Mouse (Mus musculus) MEL-GATA-1-ER (cell line): ENCODE measurements at regions not wholly inside any gene's neighbourhood (a gene's known extent, or its start where the extent isn't known, plus 50 kb on each side); places are given as distances from the start of the nearest gene placed in this dataset.

Experiments used
- DNase-seq: peaks from one replicate; pipeline ENCODE4 v3.0.0-alpha.2; 2012; ENCODE audit warnings: low read depth; ENCODE audit errors: extremely low read depth

DNA sequence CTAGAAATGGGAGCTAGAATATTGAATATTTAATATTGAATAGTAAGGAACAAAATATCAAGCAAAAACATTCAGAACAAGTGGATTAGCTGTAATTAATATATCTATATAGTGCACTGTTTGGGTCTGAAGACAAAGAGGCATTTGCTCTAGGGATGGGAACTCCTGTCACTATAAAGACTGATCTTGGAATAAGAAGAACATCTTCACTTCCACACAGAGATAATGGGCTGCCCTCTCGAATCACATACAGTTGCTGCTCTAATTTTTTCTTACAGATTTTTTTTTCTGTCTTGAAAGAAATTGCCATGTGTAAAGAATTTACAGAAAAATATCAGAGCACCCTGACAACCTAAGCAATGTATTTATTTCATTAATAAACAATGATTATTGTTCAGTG is 229.7 kb upstream of the Zic4 start:
- DNase-seq = no peak

DNA sequence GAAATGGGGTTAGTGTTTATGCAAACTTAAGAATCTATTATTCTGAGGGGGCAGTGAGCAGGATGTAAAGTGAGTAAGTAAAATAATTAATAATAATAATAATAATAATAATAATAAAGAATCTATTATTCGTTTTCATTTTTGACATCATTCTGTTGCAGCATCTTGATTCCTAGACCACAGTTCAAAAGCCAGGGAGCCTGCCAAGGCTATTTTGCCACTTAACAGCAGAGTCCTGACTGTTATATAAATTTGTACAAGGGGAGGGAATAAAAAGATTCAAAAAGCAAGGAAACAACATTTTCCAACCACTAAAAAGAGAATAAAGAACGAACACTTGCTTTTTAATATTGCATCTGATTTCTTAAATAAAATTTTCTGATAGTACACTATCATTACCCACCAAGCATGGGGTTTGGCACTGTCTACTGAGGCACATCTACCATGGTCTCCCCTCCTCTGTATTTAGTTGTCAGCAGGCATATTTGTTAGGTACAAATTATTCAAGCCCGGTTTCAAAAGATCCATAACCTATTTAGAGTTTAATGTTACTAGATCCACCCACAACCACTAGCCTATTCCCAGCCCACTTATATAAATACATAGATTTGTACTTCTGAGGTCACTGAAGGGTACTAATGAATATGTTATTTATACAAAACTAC is 228.8 kb upstream of the Zic4 start:
- DNase-seq = no peak

DNA sequence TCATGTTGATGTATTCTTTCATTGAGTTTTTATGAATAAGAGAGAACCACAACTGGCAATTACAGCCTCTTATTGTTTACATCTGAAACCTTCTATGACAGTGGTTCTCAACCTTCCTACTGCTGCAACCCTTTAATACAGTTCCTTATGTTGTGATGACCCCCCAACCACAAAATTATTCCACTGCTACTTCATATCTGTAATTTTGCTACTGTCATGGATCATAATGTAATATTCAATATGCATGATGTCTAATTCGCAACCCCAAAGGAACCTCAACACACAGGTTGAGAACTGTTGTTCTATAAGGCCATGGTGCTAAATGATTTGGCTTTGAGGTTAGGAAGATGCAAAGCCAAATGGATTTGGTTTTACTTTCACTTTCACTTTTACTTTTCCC is 227.9 kb upstream of the Zic4 start:
- no peak for DNase-seq

DNA sequence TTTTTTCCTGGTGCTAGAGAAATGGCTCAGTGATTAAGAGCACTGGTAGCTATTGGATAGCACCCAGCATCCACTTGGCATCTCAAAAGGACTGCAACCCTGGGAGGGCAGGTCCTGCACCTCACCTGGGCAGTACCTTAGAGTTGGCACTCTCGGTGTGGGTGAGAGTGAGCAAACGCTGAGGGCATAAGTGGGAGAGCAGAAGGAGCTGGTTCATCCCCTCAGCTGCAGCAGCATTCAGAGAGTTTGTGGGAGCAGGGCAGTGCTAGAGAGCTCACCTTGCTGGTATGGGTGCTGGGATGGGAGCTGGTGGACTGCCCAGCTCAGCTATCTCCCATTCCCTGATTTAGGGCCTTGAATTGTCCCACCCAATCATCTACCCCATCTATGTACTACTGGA is 227.1 kb upstream of the Zic4 start:
- no peak for DNase-seq

DNA sequence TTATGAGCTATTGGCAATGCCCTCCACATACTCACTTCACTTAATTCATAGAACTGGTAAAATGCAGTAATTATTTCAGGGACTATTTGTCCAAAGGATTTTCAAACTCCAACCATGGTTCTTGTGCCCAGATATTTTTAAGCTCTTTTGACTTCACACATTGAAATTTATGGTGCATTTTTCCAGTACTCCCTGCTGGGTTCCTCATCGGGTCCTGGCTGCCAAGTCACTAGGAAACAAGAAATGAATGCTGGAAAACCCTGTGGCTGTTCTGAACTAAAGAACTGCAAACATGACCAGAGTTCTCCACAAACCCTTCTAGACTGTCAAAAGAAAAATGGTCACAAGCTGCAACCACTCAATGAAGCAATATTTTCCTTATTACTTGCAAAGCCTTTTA is 221.6 kb upstream of the Zic4 start:
- DNase-seq = no peak

DNA sequence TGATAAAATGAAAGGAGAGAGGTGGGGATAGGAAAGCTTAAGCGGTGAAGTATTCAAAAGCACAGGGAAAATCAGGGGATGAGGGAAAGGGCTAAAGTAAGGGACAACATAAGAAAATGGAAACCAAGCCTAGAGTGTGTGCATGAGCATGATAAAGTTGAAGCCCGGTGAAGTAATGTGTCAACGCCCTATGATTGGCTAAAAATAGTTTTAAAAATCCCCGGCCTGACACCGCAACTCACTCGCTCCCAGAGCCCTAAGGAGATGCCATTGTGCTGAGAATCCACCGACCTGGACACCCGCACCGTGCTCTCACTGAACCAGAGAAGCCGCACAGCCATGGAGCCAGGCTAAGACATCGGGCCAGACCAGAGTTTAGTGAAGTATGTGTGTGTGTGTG is 210.3 kb upstream of the Zic4 start:
- no peak for DNase-seq

DNA sequence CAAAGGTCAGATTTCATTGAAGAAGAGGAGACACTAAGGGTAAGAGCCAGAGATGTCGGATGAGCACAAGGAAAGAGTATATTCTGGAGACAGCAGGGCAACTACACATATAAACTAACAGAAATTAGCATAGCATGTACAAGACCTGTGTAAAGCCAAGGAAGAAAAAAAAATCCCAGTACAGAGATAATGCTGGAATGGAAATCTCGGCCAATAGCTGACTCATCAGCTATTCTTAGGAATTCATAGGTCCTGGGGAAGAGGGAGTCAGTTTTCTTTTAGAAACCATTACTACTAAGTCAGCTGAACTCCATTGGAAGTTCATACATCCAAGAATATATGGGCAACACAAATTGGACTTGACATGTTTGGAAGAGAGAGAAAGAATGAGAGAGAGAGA is 202.9 kb upstream of the Zic4 start:
- no peak for DNase-seq

DNA sequence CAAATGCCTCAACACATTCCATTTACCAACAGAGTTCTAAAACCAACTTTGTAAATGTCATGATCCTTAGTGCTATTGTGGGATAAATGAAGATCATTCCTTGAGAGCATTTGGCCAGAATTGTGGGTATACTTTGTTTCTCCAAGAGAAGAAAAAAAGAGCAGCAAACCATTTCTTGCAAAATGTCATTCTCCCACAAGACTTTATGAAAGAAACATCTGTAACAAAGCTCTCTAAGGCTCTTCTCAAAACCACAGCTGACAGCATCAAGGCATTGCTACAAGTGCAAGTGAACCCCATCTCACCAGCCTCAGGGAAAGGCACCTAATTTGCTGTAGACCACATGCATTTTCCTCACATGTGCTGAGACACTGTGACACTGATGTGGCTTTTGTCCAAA is 194.3 kb upstream of the Zic4 start:
- no peak for DNase-seq

DNA sequence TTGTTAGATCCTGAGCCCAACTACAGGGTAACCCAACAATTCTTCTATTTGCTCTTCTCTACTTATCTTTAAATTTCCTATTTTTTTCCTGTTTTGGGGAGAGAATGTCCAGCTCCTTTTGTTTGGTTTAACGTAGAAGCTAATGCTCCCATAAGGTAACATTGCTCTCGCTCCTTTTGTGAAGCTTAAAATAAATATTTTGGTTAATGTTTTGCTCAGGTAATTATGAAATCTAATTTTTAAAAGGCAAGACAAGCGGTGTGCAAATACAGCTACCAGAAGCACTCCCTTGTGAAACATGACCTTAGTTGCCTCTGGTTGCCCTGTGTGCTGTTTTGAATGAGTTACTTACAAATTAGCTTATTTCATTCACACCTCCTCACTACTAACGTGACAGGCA is 169.0 kb upstream of the Zic4 start:
- no peak for DNase-seq

DNA sequence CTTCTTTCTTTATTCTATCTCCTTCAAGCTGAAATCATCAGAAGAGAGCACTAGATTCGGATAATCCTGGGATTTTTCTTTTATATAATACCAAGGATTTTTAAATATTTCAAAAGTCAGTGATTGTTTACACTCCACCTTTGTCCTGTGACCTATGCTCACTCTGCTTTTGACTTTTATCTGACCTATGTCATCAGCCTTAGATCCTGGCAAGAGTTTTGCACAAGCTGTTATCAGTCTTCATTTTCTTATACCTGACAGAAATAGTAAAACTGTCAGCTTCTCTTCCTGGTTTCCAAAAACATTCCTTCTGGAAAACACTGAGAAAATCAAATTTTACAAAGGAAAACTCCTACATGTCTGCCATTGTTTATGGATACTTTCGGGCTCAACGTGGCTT is 168.3 kb upstream of the Zic4 start:
- DNase-seq = no peak

DNA sequence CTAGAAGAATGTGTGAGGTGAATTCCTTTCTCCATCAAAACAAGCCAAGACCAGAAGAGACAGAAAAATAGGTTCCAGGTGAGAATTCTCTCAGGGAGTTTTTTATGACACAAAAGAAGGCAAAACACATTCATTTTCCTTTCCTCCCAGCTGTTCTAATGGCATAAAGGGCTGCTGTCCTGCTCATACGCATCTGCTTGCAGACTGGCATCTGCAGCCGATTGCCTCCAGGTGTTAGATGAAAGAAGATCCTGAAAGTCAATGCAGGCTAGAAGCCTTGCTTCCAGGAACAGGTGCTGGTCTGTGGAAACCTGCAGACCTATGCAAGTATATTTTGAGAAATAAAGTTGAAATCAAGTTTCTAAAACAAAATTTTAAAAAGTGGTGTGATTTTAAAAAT is 154.9 kb upstream of the Zic4 start:
- no peak for DNase-seq

DNA sequence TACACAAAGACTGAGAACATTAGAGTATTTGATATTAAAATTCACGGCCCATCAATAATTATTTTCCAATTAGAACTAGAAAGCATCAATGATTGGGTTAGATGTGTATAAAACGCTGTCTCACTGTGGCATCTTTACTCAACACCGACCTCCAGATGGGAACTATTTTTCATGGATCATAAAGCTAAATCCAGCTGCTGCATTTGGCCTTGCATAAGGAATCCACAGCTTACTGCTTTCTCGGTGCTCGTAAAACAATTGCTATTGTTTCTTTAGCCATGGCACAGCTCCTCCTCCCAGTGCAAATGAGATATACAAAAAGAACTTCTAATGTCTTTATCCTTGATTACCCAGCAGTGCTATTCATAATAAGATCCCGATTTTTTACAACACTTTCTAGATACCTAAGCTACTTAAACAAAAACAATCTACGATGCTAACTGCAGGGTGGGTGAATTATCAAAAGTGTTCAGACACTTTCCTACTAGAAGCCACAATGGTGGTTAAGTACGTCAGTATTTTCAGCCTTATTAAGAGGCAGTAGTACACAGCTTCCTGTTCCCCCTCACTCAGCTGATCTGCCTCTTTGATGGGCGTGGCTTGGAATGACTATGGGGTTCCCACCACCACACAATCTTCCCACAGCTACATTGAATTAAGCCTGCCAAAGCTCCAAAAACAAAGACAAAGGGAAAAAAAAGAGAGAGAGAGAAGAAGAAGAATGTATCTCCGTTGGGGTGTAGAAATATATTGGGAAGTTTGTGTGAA is 134.4 kb upstream of the Zic4 start:
- no peak for DNase-seq

DNA sequence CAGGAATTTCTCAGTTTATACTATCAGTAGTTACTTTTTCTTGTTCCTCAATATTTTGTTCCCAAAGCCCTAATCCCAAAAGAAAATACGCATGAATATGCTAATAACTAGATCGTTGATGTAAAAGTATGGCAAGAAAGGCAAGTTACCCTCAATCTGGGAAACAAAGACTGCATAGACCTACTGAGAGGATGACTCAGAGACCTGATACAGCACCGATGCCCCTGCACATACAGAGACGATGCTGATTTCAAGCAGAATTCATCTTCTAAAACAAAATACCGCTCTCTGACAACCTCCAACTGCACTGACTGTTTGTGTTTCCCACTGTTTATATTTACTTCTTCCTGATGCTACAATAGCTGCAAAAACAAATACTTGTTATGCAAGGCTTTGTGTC is 133.7 kb upstream of the Zic4 start:
- DNase-seq = no peak

DNA sequence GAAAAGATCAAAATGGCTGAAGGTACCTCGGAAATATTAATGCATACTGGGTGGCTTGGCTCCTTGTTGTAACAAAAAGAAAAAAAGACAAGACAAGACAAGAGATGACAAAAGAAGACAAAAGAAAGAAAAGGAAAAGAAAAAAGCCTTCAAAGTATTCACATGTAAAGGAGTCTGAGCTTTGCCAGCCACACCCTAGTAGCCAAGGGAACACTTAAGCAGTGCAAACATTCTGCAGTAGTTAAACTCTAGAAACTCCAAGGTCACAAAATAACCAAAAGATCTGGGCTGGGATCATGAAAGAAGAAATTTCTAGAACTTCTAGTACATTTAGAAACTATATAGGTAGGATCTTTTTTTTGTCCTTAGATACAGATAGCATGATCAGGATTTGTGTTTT is 108.3 kb upstream of the Zic4 start:
- DNase-seq = no peak

DNA sequence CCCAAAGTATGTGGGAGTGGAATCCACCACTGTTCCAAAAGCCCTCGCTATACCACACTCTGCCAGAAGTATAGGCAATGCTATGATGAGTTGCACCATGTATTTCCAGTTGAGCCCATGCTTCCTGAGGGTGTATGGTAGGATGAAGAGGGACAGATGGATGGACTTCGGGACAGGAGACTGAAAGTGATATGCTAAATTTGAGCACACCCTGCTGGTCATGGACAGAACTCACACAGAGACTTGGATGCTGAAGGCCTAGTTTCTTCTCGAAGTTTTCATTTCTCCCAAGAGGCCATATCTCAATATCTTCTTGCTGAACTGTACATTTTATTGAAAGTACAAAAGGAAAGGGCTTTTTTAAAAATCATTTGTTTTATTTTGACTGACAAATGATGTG is 70.9 kb upstream of the Zic4 start:
- no peak for DNase-seq
